Mouse (Mus musculus): ENCODE measurements at regions not wholly inside any gene's neighbourhood (a gene's known extent, or its start where the extent isn't known, plus 50 kb on each side); places are given as distances from the start of the nearest gene placed in this dataset. TPM values are rescaled to one million over a fixed set of nuclear protein-coding genes. Genes with fewer than 3 reads are reported as not detected.

Small RNA genes lying in the stretch of these regions (microRNA-seq; reads per million reads assigned to microRNA genes)
- not detected for gene Gm23255
